Mouse (Mus musculus): Measurements from ENCODE around the gene Lin28a. TPM values are rescaled to one million over a fixed set of nuclear protein-coding genes. Genes with fewer than 3 reads are reported as not detected.
A peak's percentile ranks its signal among the peaks of the same experiment; 100 is the strongest.

Lin28a gene
- 0.15 and 0.16 TPM in 2 replicates for polyA plus RNA-seq (2014; fragmentation: Nextera tagmentation; extraction: Ambion mirVana)

GRCm38 (mm10) chr4:134018779-134019145, at the start of gene Lin28a:
Gene Lin28a, minus strand, starts transcription at chr4:134018841.
- Histone ChIP-seq H3K4me1 (ENCODE audit: control insufficient read depth in 2 of 2, insufficient read depth in 2 of 2, low read length in 2 of 2) (peaks cover 8 to 14% of the 10 kb centered on the region in 2 experiments; a peak in 2 of 4 replicates), H3K4me2 (ENCODE audit: low read length) (peak within 1 kb of the TSS; percentile 55), H3K9me3 (ENCODE audit: control insufficient read depth, low read length) (no peaks in the 10 kb centered on the region), H3K9ac (ENCODE audit: low read length) (peak within 1 kb of the TSS; percentile 11; the same call in 1 of the 2 replicates), H3K36me3 (ENCODE audit: control insufficient read depth, insufficient read depth, low read length) (no peaks in the 10 kb centered on the region), H3K4me3 (ENCODE audit: control insufficient read depth in 1 of 2, insufficient read depth in 1 of 2, low read depth in 1 of 2, low read length in 2 of 2) (peak within 1 kb of the TSS; percentile 20 to 24), H3K27me3 (ENCODE audit: control insufficient read depth, insufficient read depth, low read length) (peaks cover 48% of the 10 kb centered on the region), H3K27ac (replicated peaks in 1 of 2; ENCODE audit: control insufficient read depth in 1 of 2, insufficient read depth in 1 of 2, low read depth in 2 of 2, low read length in 2 of 2) (no peak within 1 kb of the TSS)
- ATAC-seq (ENCODE audit: insufficient number of reproducible peaks, insufficient read depth, low FRiP score, low read depth) = no peak
- under 1% methylated on average over 9 of the region's 9 CpGs for WGBS

GRCm38 (mm10) chr4:134067833-134068544, 49.3 kb upstream of the Lin28a start:
- no peak overlapping the region for H3K27ac ChIP-seq (replicated peaks in 1 of 2; ENCODE audit: control insufficient read depth in 1 of 2, insufficient read depth in 1 of 2, low read depth in 2 of 2, low read length in 2 of 2)
- WGBS = 75% methylated on average over 7 of the region's 7 CpGs

GRCm38 (mm10) chr4:134067383-134067782, 48.7 kb upstream of the Lin28a start:
- no peak overlapping the region for H3K4me3 ChIP-seq (ENCODE audit: control insufficient read depth in 1 of 2, insufficient read depth in 1 of 2, low read depth in 1 of 2, low read length in 2 of 2)
- 85% methylated on average over 8 of the region's 8 CpGs for WGBS
- H3K9ac ChIP-seq (ENCODE audit: low read length) = no peak overlapping the region
- H3K27ac ChIP-seq (replicated peaks in 1 of 2; ENCODE audit: control insufficient read depth in 1 of 2, insufficient read depth in 1 of 2, low read depth in 2 of 2, low read length in 2 of 2) = no peak overlapping the region
- no peaks in the 10 kb centered on the region for H3K9me3 ChIP-seq (ENCODE audit: control insufficient read depth, low read length)
- no peak for ATAC-seq (ENCODE audit: insufficient number of reproducible peaks, insufficient read depth, low FRiP score, low read depth)
- no peak overlapping the region for H3K4me2 ChIP-seq (ENCODE audit: low read length)
- H3K27me3 ChIP-seq (ENCODE audit: control insufficient read depth, insufficient read depth, low read length) = peaks cover 16% of the 10 kb centered on the region
- no peaks in the 10 kb centered on the region for H3K36me3 ChIP-seq (ENCODE audit: control insufficient read depth, insufficient read depth, low read length)
- H3K4me1 ChIP-seq (ENCODE audit: control insufficient read depth in 2 of 2, insufficient read depth in 2 of 2, low read length in 2 of 2) = no peaks in the 10 kb centered on the region; a peak in 1 of 4 replicates

More at GRCm38 (mm10) chr4:134067833-134068544, 49.3 kb upstream of the Lin28a start:
- peaks cover 14% of the 10 kb centered on the region for H3K27me3 ChIP-seq (ENCODE audit: control insufficient read depth, insufficient read depth, low read length)
- H3K36me3 ChIP-seq (ENCODE audit: control insufficient read depth, insufficient read depth, low read length) = no peaks in the 10 kb centered on the region
- H3K4me1 ChIP-seq (ENCODE audit: control insufficient read depth in 2 of 2, insufficient read depth in 2 of 2, low read length in 2 of 2) = no peaks in the 10 kb centered on the region; a peak in 1 of 4 replicates
- no peak overlapping the region for H3K4me3 ChIP-seq (ENCODE audit: control insufficient read depth in 1 of 2, insufficient read depth in 1 of 2, low read depth in 1 of 2, low read length in 2 of 2)
- no peak for ATAC-seq (ENCODE audit: insufficient number of reproducible peaks, insufficient read depth, low FRiP score, low read depth)
- H3K9me3 ChIP-seq (ENCODE audit: control insufficient read depth, low read length) = no peaks in the 10 kb centered on the region
- no peak overlapping the region for H3K9ac ChIP-seq (ENCODE audit: low read length)
- no peak overlapping the region for H3K4me2 ChIP-seq (ENCODE audit: low read length)

DNA sequence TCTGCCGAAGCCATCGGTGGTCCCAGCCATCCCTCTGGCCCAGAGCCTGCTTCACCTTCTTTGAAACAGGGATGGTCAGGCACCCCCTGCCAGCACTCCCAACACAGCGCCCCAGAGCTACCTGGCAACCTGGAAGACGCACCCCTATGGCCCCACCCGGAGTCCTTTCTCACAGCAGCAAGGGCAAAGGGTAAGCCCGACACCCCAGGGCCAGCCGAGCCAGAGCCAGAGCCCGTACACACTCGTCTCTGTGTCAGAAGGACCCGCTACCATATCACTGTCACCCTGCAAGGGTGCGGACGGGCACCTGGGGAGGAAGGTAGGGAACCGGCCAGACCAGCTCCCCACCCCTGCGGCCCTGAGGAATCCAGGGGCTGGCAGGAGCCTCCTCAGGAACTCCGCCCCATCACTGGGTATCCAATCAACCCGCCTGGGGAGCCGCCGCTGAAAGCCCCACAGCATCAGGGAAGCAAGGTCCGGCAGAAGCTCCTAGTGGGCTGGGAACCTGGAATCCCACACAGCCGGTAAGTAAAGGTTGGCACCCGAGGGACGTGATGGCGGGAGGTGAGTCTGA, 46.9 kb upstream of the Lin28a start:
- Histone ChIP-seq H3K27me3 (ENCODE audit: control insufficient read depth, insufficient read depth, low read length) (peaks cover 20% of the 10 kb centered on the region), H3K9ac (ENCODE audit: low read length) (no peak overlapping the region), H3K9me3 (ENCODE audit: control insufficient read depth, low read length) (no peaks in the 10 kb centered on the region), H3K4me1 (ENCODE audit: control insufficient read depth in 2 of 2, insufficient read depth in 2 of 2, low read length in 2 of 2) (no peaks in the 10 kb centered on the region; a peak in 1 of 4 replicates), H3K27ac (replicated peaks in 1 of 2; ENCODE audit: control insufficient read depth in 1 of 2, insufficient read depth in 1 of 2, low read depth in 2 of 2, low read length in 2 of 2) (no peak overlapping the region), H3K36me3 (ENCODE audit: control insufficient read depth, insufficient read depth, low read length) (no peaks in the 10 kb centered on the region), H3K4me2 (ENCODE audit: low read length) (no peak overlapping the region), H3K4me3 (ENCODE audit: control insufficient read depth in 1 of 2, insufficient read depth in 1 of 2, low read depth in 1 of 2, low read length in 2 of 2) (no peak overlapping the region)
- WGBS = 24% methylated on average over 23 of the region's 23 CpGs
- no peak for ATAC-seq (ENCODE audit: insufficient number of reproducible peaks, insufficient read depth, low FRiP score, low read depth)

DNA sequence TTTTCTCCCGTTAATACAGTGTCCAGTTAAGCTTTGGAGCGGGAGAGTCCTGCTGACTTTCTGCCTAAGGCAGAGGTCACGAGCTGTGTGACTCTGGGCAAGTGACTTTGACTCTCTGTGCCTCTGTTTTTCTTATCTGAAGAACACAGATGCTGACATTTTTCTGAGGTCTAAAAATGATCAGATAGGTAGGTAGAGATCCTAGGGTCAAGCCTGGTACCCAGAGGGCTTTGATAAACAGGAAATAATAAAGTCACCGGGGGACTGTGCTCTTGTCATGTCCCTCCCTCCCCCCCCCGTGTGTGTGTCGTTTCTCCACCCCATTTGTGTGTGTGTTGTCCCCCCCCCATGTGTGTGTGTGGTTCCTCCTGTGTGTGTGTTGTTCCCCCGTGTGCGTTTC, 43.9 kb upstream of the Lin28a start:
- Histone ChIP-seq H3K27ac (replicated peaks in 1 of 2; ENCODE audit: control insufficient read depth in 1 of 2, insufficient read depth in 1 of 2, low read depth in 2 of 2, low read length in 2 of 2) (no peak overlapping the region), H3K4me3 (ENCODE audit: control insufficient read depth in 1 of 2, insufficient read depth in 1 of 2, low read depth in 1 of 2, low read length in 2 of 2) (no peak overlapping the region), H3K4me1 (ENCODE audit: control insufficient read depth in 2 of 2, insufficient read depth in 2 of 2, low read length in 2 of 2) (peaks cover 4% of the 10 kb centered on the region in 2 experiments; a peak in 2 of 4 replicates), H3K27me3 (ENCODE audit: control insufficient read depth, insufficient read depth, low read length) (peaks cover 28% of the 10 kb centered on the region), H3K9ac (ENCODE audit: low read length) (no peak overlapping the region), H3K9me3 (ENCODE audit: control insufficient read depth, low read length) (no peaks in the 10 kb centered on the region), H3K4me2 (ENCODE audit: low read length) (no peak overlapping the region), H3K36me3 (ENCODE audit: control insufficient read depth, insufficient read depth, low read length) (no peaks in the 10 kb centered on the region)
- 65% methylated on average over 8 of the region's 8 CpGs for WGBS
- ATAC-seq (ENCODE audit: insufficient number of reproducible peaks, insufficient read depth, low FRiP score, low read depth) = no peak

DNA sequence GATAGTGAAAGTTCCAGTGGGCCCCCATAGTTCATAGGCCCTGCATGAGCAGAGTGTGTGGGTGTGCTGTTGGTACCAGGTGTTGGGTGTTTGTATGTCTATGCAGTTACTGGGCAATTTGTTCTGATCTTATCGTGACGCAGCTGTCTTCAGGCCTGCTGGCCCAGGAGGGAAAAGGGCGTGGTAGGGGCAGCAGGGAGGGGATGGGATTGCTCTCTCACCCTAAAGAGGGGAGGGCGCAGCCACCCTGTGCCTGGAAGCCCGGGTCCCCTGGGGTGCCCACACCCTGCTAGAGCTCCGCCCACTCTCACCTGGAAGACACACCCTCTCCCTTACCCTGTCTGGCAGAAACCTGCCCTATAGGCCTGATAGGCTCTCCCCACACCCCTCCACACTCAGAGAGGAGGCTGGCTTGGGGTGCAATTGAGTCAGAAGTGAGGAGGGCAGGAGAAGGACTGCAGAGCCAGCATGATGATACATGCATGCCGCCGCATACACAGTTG, 43.4 kb upstream of the Lin28a start:
- Histone ChIP-seq H3K27me3 (ENCODE audit: control insufficient read depth, insufficient read depth, low read length) (peaks cover 28% of the 10 kb centered on the region), H3K4me1 (ENCODE audit: control insufficient read depth in 2 of 2, insufficient read depth in 2 of 2, low read length in 2 of 2) (peaks cover 4% of the 10 kb centered on the region in 2 experiments; a peak in 2 of 4 replicates), H3K9me3 (ENCODE audit: control insufficient read depth, low read length) (no peaks in the 10 kb centered on the region), H3K36me3 (ENCODE audit: control insufficient read depth, insufficient read depth, low read length) (no peaks in the 10 kb centered on the region), H3K4me3 (ENCODE audit: control insufficient read depth in 1 of 2, insufficient read depth in 1 of 2, low read depth in 1 of 2, low read length in 2 of 2) (no peak overlapping the region), H3K27ac (replicated peaks in 1 of 2; ENCODE audit: control insufficient read depth in 1 of 2, insufficient read depth in 1 of 2, low read depth in 2 of 2, low read length in 2 of 2) (no peak overlapping the region), H3K4me2 (ENCODE audit: low read length) (no peak overlapping the region), H3K9ac (ENCODE audit: low read length) (no peak overlapping the region)
- WGBS = 44% methylated on average over 8 of the region's 8 CpGs
- no peak for ATAC-seq (ENCODE audit: insufficient number of reproducible peaks, insufficient read depth, low FRiP score, low read depth)

GRCm38 (mm10) chr4:134061166-134061830, 42.7 kb upstream of the Lin28a start:
- Histone ChIP-seq H3K4me3 (ENCODE audit: control insufficient read depth in 1 of 2, insufficient read depth in 1 of 2, low read depth in 1 of 2, low read length in 2 of 2) (no peak overlapping the region), H3K27ac (replicated peaks in 1 of 2; ENCODE audit: control insufficient read depth in 1 of 2, insufficient read depth in 1 of 2, low read depth in 2 of 2, low read length in 2 of 2) (no peak overlapping the region), H3K9ac (ENCODE audit: low read length) (no peak overlapping the region), H3K27me3 (ENCODE audit: control insufficient read depth, insufficient read depth, low read length) (peaks cover 28% of the 10 kb centered on the region), H3K36me3 (ENCODE audit: control insufficient read depth, insufficient read depth, low read length) (no peaks in the 10 kb centered on the region), H3K4me1 (ENCODE audit: control insufficient read depth in 2 of 2, insufficient read depth in 2 of 2, low read length in 2 of 2) (peaks cover 4% of the 10 kb centered on the region in 2 experiments; a peak in 2 of 4 replicates), H3K4me2 (ENCODE audit: low read length) (no peak overlapping the region), H3K9me3 (ENCODE audit: control insufficient read depth, low read length) (no peaks in the 10 kb centered on the region)
- no peak for ATAC-seq (ENCODE audit: insufficient number of reproducible peaks, insufficient read depth, low FRiP score, low read depth)
- WGBS = 56% methylated on average over 18 of the region's 18 CpGs

Measured in heart, embryonic 14.5 days (tissue).